Comparison of ENCODE assay signal across 9 mouse cellular contexts in genomic region chr4:134252911-134253721, GRCm38 (mm10). TPM values are rescaled to one million over a fixed set of nuclear protein-coding genes. Genes with fewer than 3 reads are reported as not detected.
DNase-seq lines count a peak whose midpoint lies in the region; ATAC-seq and TF ChIP-seq lines count a peak whose summit lies in the region.
"Had no signal": no experiment of that assay in that cellular context is flagged by ENCODE, and none has a peak within 500 bp of the region (broad histone marks: within the 10 kb centered on the region; RNA-seq: fewer than 3 reads in every experiment).

No protein-coding gene starts in this region.

- WGBS in forebrain, embryonic 16.5 days = 14% methylated on average over 15 of the region's 15 CpGs
- 1% methylated on average over 15 of the region's 15 CpGs for WGBS in neural tube, embryonic 12.5 days

- H3K4me3 ChIP-seq in layer of hippocampus, adult 2 months = peak overlapping the region; percentile 41
- peak overlapping the region; percentile 59 for H3K4me3 ChIP-seq in forebrain, embryonic 16.5 days (replicated peaks; ENCODE audit: low read length)
- H3K4me3 ChIP-seq in neural tube, embryonic 12.5 days = peak overlapping the region; percentile 21

- H3K36me3 ChIP-seq in forebrain, embryonic 16.5 days (ENCODE audit: control insufficient read depth, insufficient read depth) = no peaks in the 10 kb centered on the region
- H3K36me3 ChIP-seq in neural tube, embryonic 12.5 days = no peaks in the 10 kb centered on the region
- H3K36me3 ChIP-seq: G1E had no signal

- no peak for TF ChIP-seq CTCF in layer of hippocampus, adult 2 months (conservative IDR thresholded peaks at IDR 0.05)

- ATAC-seq in forebrain, embryonic 16.5 days = no peak
- no peak for ATAC-seq in neural tube, embryonic 12.5 days (ENCODE audit: low FRiP score, low read depth)

- H3K27ac ChIP-seq in layer of hippocampus, adult 2 months = peak overlapping the region; percentile 65
- H3K27ac ChIP-seq in forebrain, embryonic 16.5 days (ENCODE audit: low read length) = no peak overlapping the region
- H3K27ac ChIP-seq in neural tube, embryonic 12.5 days = no peak overlapping the region

- H3K4me1 ChIP-seq in forebrain, embryonic 16.5 days (replicated peaks; ENCODE audit: control insufficient read depth, insufficient read depth, low read length) = peaks cover 35% of the 10 kb centered on the region
- H3K4me1 ChIP-seq in neural tube, embryonic 12.5 days = peaks cover 78% of the 10 kb centered on the region

- H3K9me3 ChIP-seq in forebrain, embryonic 16.5 days (ENCODE audit: control insufficient read depth, low read length) = no peaks in the 10 kb centered on the region
- H3K9me3 ChIP-seq in neural tube, embryonic 12.5 days = no peaks in the 10 kb centered on the region

- H3K9ac ChIP-seq in forebrain, embryonic 16.5 days (replicated peaks; ENCODE audit: low read depth, low read length) = no peak overlapping the region
- H3K9ac ChIP-seq in neural tube, embryonic 12.5 days = 0 out of 2 replicates have a peak overlapping the region, but pooled peaks have one; percentile 57

- H3K27me3 ChIP-seq in forebrain, embryonic 16.5 days (replicated peaks; ENCODE audit: control insufficient read depth, insufficient read depth, low read length) = peaks cover 61% of the 10 kb centered on the region
- H3K27me3 ChIP-seq in neural tube, embryonic 12.5 days (replicated peaks) = peaks cover 67% of the 10 kb centered on the region

- DNase-seq in layer of hippocampus, adult 2 months (ENCODE audit: low spot score in 2 of 2) = no peak
- DNase-seq in layer of hippocampus, adult 11-12 months (ENCODE audit: low spot score) = no peak
- peak; percentile 48 to 65 for DNase-seq in kidney, postnatal 25 days
- no peak for DNase-seq in frontal cortex, postnatal 25 days (ENCODE audit: low spot score in 2 of 2)
- DNase-seq in thymus, postnatal 4 days = no peak
- no peak for DNase-seq in spleen, postnatal 14 days (ENCODE audit: low spot score in 2 of 2)

- H3K4me2 ChIP-seq in forebrain, embryonic 16.5 days (ENCODE audit: low read length) = no peak overlapping the region
- H3K4me2 ChIP-seq in neural tube, embryonic 12.5 days (replicated peaks) = peak overlapping the region; percentile 84

RNA-seq across cellular contexts. Expression of gene Grrp1, which starts 0.8 kb away (rescaled TPM):
- total RNA-seq in layer of hippocampus, adult 2 months (2021) = 1 to 10 TPM; 2.7 to 4.0 TPM
- polyA plus RNA-seq in forebrain, embryonic 16.5 days (2015; fragmentation: Nextera tagmentation; extraction: Ambion mirVana) = 12.2 and 12.5 TPM in 2 replicates
- polyA plus RNA-seq in neural tube, embryonic 12.5 days (2016; fragmentation: Nextera tagmentation; extraction: Ambion mirVana) = 9.7 and 10.2 TPM in 2 replicates
- total RNA-seq: G1E had no signal
- polyA plus RNA-seq: G1E had no signal

RNA-seq across cellular contexts. Expression of gene Gm30191, which starts 6.4 kb away (rescaled TPM):
- not detected for total RNA-seq in layer of hippocampus, adult 2 months (2021)
- not detected in 2 replicates for polyA plus RNA-seq in forebrain, embryonic 16.5 days (2015; fragmentation: Nextera tagmentation; extraction: Ambion mirVana)
- 0.33 TPM in 1 of 2 replicates, not detected in the other for polyA plus RNA-seq in neural tube, embryonic 12.5 days (2016; fragmentation: Nextera tagmentation; extraction: Ambion mirVana)
- total RNA-seq: G1E had no signal
- polyA plus RNA-seq: G1E had no signal

RNA-seq across cellular contexts. Expression of gene Zfp593, which starts 7.7 kb away (rescaled TPM):
- 10 to 100 TPM in 1 of 2 experiments, 1 to 10 TPM in 1; 9.0 to 10.0 TPM for total RNA-seq in layer of hippocampus, adult 2 months (2021)
- polyA plus RNA-seq in forebrain, embryonic 16.5 days (2015; fragmentation: Nextera tagmentation; extraction: Ambion mirVana) = 17.1 TPM in 2 replicates
- polyA plus RNA-seq in neural tube, embryonic 12.5 days (2016; fragmentation: Nextera tagmentation; extraction: Ambion mirVana) = 18.6 and 18.9 TPM in 2 replicates

RNA-seq across cellular contexts. Expression of gene E130218I03Rik, which starts 9.7 kb away (rescaled TPM):
- not detected for total RNA-seq in layer of hippocampus, adult 2 months (2021)
- polyA plus RNA-seq in forebrain, embryonic 16.5 days (2015; fragmentation: Nextera tagmentation; extraction: Ambion mirVana) = 0.31 and 0.61 TPM in 2 replicates
- 0.45 and 0.84 TPM in 2 replicates for polyA plus RNA-seq in neural tube, embryonic 12.5 days (2016; fragmentation: Nextera tagmentation; extraction: Ambion mirVana)

RNA-seq across cellular contexts. Expression of gene Cnksr1, which starts 14.9 kb away (rescaled TPM):
- under 1 TPM; 0.38 to 0.66 TPM for total RNA-seq in layer of hippocampus, adult 2 months (2021)
- polyA plus RNA-seq in forebrain, embryonic 16.5 days (2015; fragmentation: Nextera tagmentation; extraction: Ambion mirVana) = 0.21 and 0.33 TPM in 2 replicates
- polyA plus RNA-seq in neural tube, embryonic 12.5 days (2016; fragmentation: Nextera tagmentation; extraction: Ambion mirVana) = 0.13 and 0.19 TPM in 2 replicates
- polyA plus RNA-seq: G1E had no signal

Comparison
In these comparisons a context has a peak if more than half of its experiments do, and no peak if none do; other contexts are left out.
1. DNase-seq: peak in kidney, postnatal 25 days (2 of 2); none in layer of hippocampus, adult 2 months (0 of 2), layer of hippocampus, adult 11-12 months (single experiment), frontal cortex, postnatal 25 days (0 of 2), thymus, postnatal 4 days (single experiment) and spleen, postnatal 14 days (0 of 2).
2. Peak in every context shown above with its lines, with median percentiles within 50 percentile points of each other: H3K4me3 ChIP-seq.